Mouse (Mus musculus) MEL (cell line): ENCODE results near the gene Hc.
A peak's percentile ranks its signal among the peaks of the same experiment; 100 is the strongest.

ENCODE experiments used
- CHD1 ChIP-seq: IDR thresholded peaks from 2 replicates; pipeline ENCODE4 v1.6.1; 2012; ENCODE audit warnings: low read depth, mild to moderate bottlenecking, inconsistent platforms, low read length, improper control_type of control experiment
- CHD2 ChIP-seq: IDR thresholded peaks from 2 replicates; pipeline ENCODE4 v1.6.1; 2011; ENCODE audit warnings: low read length, improper control_type of control experiment
- CTCF ChIP-seq, 3 experiments: IDR thresholded peaks in 2 of 3; conservative IDR thresholded peaks in 1 of 3; 2 replicates each; pipeline ENCODE4 v1.5.1; 2011 to 2012; ENCODE audit warnings: low read length in 3 of 3, low read depth in 2 of 3, mild to moderate bottlenecking in 2 of 3, improper control_type of control experiment in 1 of 3, inconsistent platforms in 1 of 3, mixed read lengths in 1 of 3, moderate library complexity in 1 of 3; ENCODE audit not compliant: control insufficient read depth in 1 of 3, insufficient read depth in 1 of 3, poor library complexity in 1 of 3, severe bottlenecking in 1 of 3
- GATA1 ChIP-seq: IDR thresholded peaks from 2 replicates; pipeline ENCODE4 v1.6.1; 2011; ENCODE audit warnings: low read depth, low read length, improper control_type of control experiment
- KAT2A ChIP-seq: conservative IDR thresholded peaks from 2 replicates; pipeline ENCODE4 v1.6.1; 2012; ENCODE audit warnings: low read depth, low read length, improper control_type of control experiment, inconsistent platforms
- TCF12 ChIP-seq: IDR thresholded peaks from 2 replicates; pipeline ENCODE4 v1.6.1; 2014; ENCODE audit warnings: low read depth, mild to moderate bottlenecking, inconsistent platforms, low read length, improper control_type of control experiment, moderate library complexity
- USF2 ChIP-seq, 2 experiments: IDR thresholded peaks; 2 replicates each; pipeline ENCODE4 v1.6.1; 2011 to 2012; ENCODE audit warnings: improper control_type of control experiment in 2 of 2, low read length in 2 of 2, borderline replicate concordance in 1 of 2, inconsistent platforms in 1 of 2, low read depth in 1 of 2, mild to moderate bottlenecking in 1 of 2; ENCODE audit not compliant: insufficient read depth in 1 of 2
- ZMIZ1 ChIP-seq: IDR thresholded peaks from 2 replicates; pipeline ENCODE4 v1.6.1; 2012; ENCODE audit warnings: low read depth, mild to moderate bottlenecking, inconsistent platforms, low read length, improper control_type of control experiment, moderate library complexity

DNA sequence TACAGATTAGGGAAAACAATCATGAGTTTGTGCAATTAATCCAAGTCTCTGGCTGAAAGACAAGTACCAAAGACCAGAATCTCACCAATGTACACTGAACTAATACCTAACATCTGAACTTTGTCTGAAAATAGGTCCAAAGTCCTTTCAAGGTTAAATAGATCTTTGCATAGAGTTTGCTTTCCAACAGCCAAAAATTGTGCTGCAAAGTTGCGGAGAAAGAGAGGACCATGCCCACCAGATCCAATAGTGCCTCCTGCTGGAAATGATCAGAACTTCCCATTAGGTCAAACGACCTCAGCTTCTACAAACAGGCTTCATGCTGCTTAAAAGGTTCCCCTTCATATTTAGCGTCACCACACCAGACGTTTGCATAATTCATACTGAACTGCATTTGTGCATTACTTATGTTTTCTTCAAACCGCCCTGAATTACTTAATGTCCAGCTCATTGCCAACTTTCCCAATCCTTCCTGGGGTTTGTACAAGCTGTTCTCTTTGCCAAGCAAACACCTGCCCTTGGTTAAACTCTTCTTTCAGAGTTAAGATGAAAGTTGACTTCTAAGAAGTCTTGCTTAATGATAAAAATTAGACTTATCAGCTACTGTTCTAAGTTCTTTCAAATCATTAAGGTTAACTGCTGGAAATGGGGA is 46.9 kb upstream of the Hc start:
- TF ChIP-seq CTCF (IDR thresholded peaks at IDR 0.05 in 2 of 3, conservative IDR thresholded peaks at IDR 0.05 in 1 of 3; ENCODE audit: control insufficient read depth in 1 of 3, insufficient read depth in 1 of 3, low read depth in 2 of 3, low read length in 3 of 3, poor library complexity in 1 of 3, severe bottlenecking in 1 of 3): peak; percentile 32 to 59 (median 56); a peak in 5 of 6 replicates
- TF ChIP-seq CHD2: no peak
- TF ChIP-seq TCF12: no peak
- TF ChIP-seq USF2 (IDR thresholded peaks at IDR 0.05; ENCODE audit: borderline replicate concordance in 1 of 2, insufficient read depth in 1 of 2, low read depth in 1 of 2, low read length in 2 of 2): no peak
- TF ChIP-seq GATA1: no peak
- no peak for TF ChIP-seq ZMIZ1
- no peak for TF ChIP-seq KAT2A
- TF ChIP-seq CHD1: no peak
